Mouse (Mus musculus) midbrain, embryonic 16.5 days (tissue): Measurements from ENCODE around the gene Atxn7l3. TPM values are rescaled to one million over a fixed set of nuclear protein-coding genes. Genes with fewer than 3 reads are reported as not detected.
"Not testable (repeated sequence)": the region's sequence is repeated elsewhere in the genome, so short reads cannot be mapped to it uniquely, and the experiment has no call there.

Experiments
- ATAC-seq: fragments of 200-750 bp; cut with Nextera tagmentation; 2 replicates; pipeline ENCODE4 v1.8.0; 2017; ENCODE audit warnings: moderate TSS enrichment
- H3K27ac ChIP-seq: fragments of 300-500 bp; sonication (generic); 2 replicates; pipeline ENCODE4 v1.5.1; 2014; ENCODE audit warnings: mild to moderate bottlenecking, low read length, mixed read lengths
- H3K27me3 ChIP-seq: fragments of 300-500 bp; sonication (generic); 2 replicates; pipeline ENCODE4 v1.6.1; 2014; ENCODE audit warnings: low read depth, low read length, mixed read lengths; ENCODE audit not compliant: control insufficient read depth, insufficient read depth
- H3K36me3 ChIP-seq: fragments of 300-500 bp; sonication (generic); 2 replicates; pipeline ENCODE4 v1.6.1; 2014; ENCODE audit warnings: mild to moderate bottlenecking, low read length, moderate library complexity, mixed read lengths; ENCODE audit not compliant: control insufficient read depth, insufficient read depth
- H3K4me1 ChIP-seq: fragments of 300-500 bp; sonication (generic); 2 replicates; pipeline ENCODE4 v1.6.1; 2014; ENCODE audit warnings: mild to moderate bottlenecking, low read length, mixed read lengths; ENCODE audit not compliant: control insufficient read depth, insufficient read depth
- H3K4me2 ChIP-seq: fragments of 300-500 bp; sonication (generic); 2 replicates; pipeline ENCODE4 v1.6.1; 2014; ENCODE audit warnings: mild to moderate bottlenecking, low read length, mixed read lengths
- H3K4me3 ChIP-seq: fragments of 300-500 bp; sonication (generic); 2 replicates; pipeline ENCODE4 v1.5.1; 2014; ENCODE audit warnings: low read depth, mild to moderate bottlenecking, low read length, moderate library complexity, mixed read lengths
- H3K9ac ChIP-seq: fragments of 300-500 bp; sonication (generic); 2 replicates; pipeline ENCODE4 v1.6.1; 2014; ENCODE audit warnings: low read depth, low read length, mixed read lengths
- H3K9me3 ChIP-seq: fragments of 300-500 bp; sonication (generic); replicated peaks from 2 replicates; pipeline ENCODE4 v1.6.1; 2014; ENCODE audit warnings: mild to moderate bottlenecking, low read length, mixed read lengths; ENCODE audit not compliant: control insufficient read depth, poor library complexity, severe bottlenecking
- WGBS: fragments of 180-500 bp; shearing (Covaris S2); extraction: QIAGEN DNeasy Blood & Tissue Kit; methylation state at CpG from one replicate; pipeline ENCODE4 v1.1.7; 2014; 5-methylcytosine and 5-hydroxymethylcytosine counted together
- polyA plus RNA-seq: library from polyadenylated mRNA; unstranded; fragments of >200 nt; fragmentation: Nextera tagmentation; extraction: Ambion mirVana; gene quantifications from 2 replicates; pipeline ENCODE4 v1.2.1, GENCODE M21; 2015

Atxn7l3 gene
- polyA plus RNA-seq, 1 experiment from 2014 or later: 28.3 TPM

- 87% methylated on average over 6 of the region's 6 CpGs for WGBS
- Histone ChIP-seq H3K36me3 (peaks cover 3% of the 10 kb centered on the region; the same call in 1 of the 2 replicates), H3K4me3 (peak overlapping the region; percentile 60; the same call in 1 of the 2 replicates), H3K27me3 (no peaks in the 10 kb centered on the region), H3K27ac (peak overlapping the region; percentile 80), H3K4me2 (peak overlapping the region; percentile 51), H3K9ac (no peak overlapping the region), H3K4me1 (peaks cover 14% of the 10 kb centered on the region), H3K9me3 (no peaks in the 10 kb centered on the region)
- ATAC-seq: no peak
Observed at GRCm38 (mm10) chr11:102283922-102284321, 12.5 kb downstream of the Atxn7l3 start.

- not testable (repeated sequence) for ATAC-seq, H3K9me3 ChIP-seq, H3K27ac ChIP-seq, H3K4me2 ChIP-seq, H3K9ac ChIP-seq, H3K27me3 ChIP-seq, H3K36me3 ChIP-seq, H3K4me3 ChIP-seq, H3K4me1 ChIP-seq
- 74% methylated on average over 6 of the region's 6 CpGs for WGBS
Observed at GRCm38 (mm10) chr11:102280267-102280666, 16.2 kb downstream of the Atxn7l3 start.

- H3K27me3 ChIP-seq: no peaks in the 10 kb centered on the region
Observed at GRCm38 (mm10) chr11:102279595-102279994, 16.8 kb downstream of the Atxn7l3 start.

GRCm38 (mm10) chr11:102277754-102278153 lies 18.7 kb downstream of the Atxn7l3 start:
- Histone ChIP-seq H3K4me1 (peaks cover 8% of the 10 kb centered on the region; the same call in 1 of the 2 replicates), H3K36me3 (no peaks in the 10 kb centered on the region), H3K27ac (no peak overlapping the region), H3K4me3 (no peak overlapping the region), H3K27me3 (no peaks in the 10 kb centered on the region), H3K4me2 (no peak overlapping the region), H3K9ac (no peak overlapping the region), H3K9me3 (no peaks in the 10 kb centered on the region)
- no peak for ATAC-seq
- 40% methylated on average over 10 of the region's 12 CpGs for WGBS

More at GRCm38 (mm10) chr11:102279595-102279994, 16.8 kb downstream of the Atxn7l3 start:
- WGBS: 96% methylated on average over 3 of the region's 3 CpGs
- Histone ChIP-seq H3K9me3 (no peaks in the 10 kb centered on the region), H3K4me2 (no peak overlapping the region), H3K4me3 (no peak overlapping the region), H3K36me3 (no peaks in the 10 kb centered on the region), H3K9ac (no peak overlapping the region), H3K4me1 (peaks cover 8% of the 10 kb centered on the region; the same call in 1 of the 2 replicates), H3K27ac (no peak overlapping the region)
- ATAC-seq: no peak

GRCm38 (mm10) chr11:102276411-102276915 lies 20.0 kb downstream of the Atxn7l3 start:
- peak overlapping the region; percentile 71 for H3K9ac ChIP-seq
- peak; percentile 82 for ATAC-seq
- peak overlapping the region; percentile 87 for H3K4me2 ChIP-seq
- under 1% methylated on average over 33 of the region's 33 CpGs for WGBS
- peaks cover 8% of the 10 kb centered on the region; the same call in 1 of the 2 replicates for H3K4me1 ChIP-seq
- H3K4me3 ChIP-seq: peak overlapping the region; percentile 41
- H3K27ac ChIP-seq: peak overlapping the region; percentile 47; the same call in 1 of the 2 replicates
- no peaks in the 10 kb centered on the region for H3K27me3 ChIP-seq
- no peaks in the 10 kb centered on the region for H3K36me3 ChIP-seq
- H3K9me3 ChIP-seq: no peaks in the 10 kb centered on the region

DNA sequence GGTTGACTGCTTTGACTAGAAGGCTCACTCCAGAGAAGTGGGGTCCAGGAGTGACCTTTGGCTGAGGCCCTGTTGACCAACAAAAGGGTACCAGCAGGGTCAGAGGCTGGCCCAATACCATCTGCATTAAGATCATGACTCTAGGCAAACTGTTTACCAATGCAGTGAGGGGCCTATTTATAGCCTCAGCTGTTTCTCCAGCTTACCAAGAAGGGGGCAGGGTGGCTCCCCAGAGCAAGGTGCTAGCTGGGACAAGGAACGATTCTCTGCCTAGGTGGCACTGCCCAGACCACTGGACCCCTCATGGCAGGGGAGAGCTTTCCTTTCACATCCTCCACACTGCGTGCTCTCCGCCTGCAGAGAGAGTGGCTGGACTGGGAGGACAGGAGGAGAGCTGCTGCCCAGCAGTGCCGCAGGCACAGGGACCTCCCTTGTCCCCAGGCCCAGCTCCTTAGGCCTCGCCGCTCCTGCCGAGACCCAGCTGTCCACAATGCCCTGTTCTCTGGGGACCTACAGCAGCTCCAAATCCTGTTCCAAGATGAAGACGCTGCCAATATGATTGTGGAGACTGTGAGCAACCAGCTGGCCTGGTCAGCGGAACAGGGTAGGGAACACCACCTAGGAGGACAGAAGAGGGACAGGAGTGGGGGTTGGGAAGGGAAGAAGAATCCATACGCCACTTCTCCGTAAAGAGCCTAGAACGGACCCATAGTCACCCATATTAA lies 27.7 kb downstream of the Atxn7l3 start, which contains the start of gene Asb16:
Asb16 (plus strand) TSS at position 224 of the 725 bp plus-strand sequence.
- Histone ChIP-seq H3K36me3 (no peaks in the 10 kb centered on the region), H3K9me3 (no peaks in the 10 kb centered on the region), H3K4me3 (no peak within 1 kb of the TSS), H3K27me3 (no peaks in the 10 kb centered on the region; the same call in 1 of the 2 replicates), H3K4me2 (no peak within 1 kb of the TSS; the same call in 1 of the 2 replicates), H3K9ac (no peak within 1 kb of the TSS), H3K4me1 (no peaks in the 10 kb centered on the region), H3K27ac (no peak within 1 kb of the TSS)
- ATAC-seq: no peak
- WGBS: 81% methylated on average over 12 of the region's 12 CpGs

- Histone ChIP-seq H3K4me3 (no peak overlapping the region), H3K9me3 (no peaks in the 10 kb centered on the region), H3K27me3 (no peaks in the 10 kb centered on the region; the same call in 1 of the 2 replicates), H3K36me3 (no peaks in the 10 kb centered on the region), H3K27ac (no peak overlapping the region), H3K4me2 (peak overlapping the region; percentile 25; the same call in 1 of the 2 replicates), H3K4me1 (no peaks in the 10 kb centered on the region), H3K9ac (peak overlapping the region; percentile 53)
- WGBS: 7% methylated on average over 11 of the region's 11 CpGs
- peak; percentile 64; the same call in 1 of the 2 replicates for ATAC-seq
Observed at GRCm38 (mm10) chr11:102267480-102267879, 29.0 kb downstream of the Atxn7l3 start.

- Histone ChIP-seq H3K36me3 (no peaks in the 10 kb centered on the region), H3K9me3 (no peaks in the 10 kb centered on the region), H3K4me1 (no peaks in the 10 kb centered on the region), H3K27me3 (no peaks in the 10 kb centered on the region; the same call in 1 of the 2 replicates), H3K4me3 (no peak overlapping the region), H3K9ac (peak overlapping the region; percentile 53), H3K27ac (no peak overlapping the region), H3K4me2 (no peak overlapping the region)
- 84% methylated on average over 8 of the region's 8 CpGs for WGBS
- ATAC-seq: no peak
Observed at GRCm38 (mm10) chr11:102266631-102267355, 29.6 kb downstream of the Atxn7l3 start.
